In the genomic region with DNA sequence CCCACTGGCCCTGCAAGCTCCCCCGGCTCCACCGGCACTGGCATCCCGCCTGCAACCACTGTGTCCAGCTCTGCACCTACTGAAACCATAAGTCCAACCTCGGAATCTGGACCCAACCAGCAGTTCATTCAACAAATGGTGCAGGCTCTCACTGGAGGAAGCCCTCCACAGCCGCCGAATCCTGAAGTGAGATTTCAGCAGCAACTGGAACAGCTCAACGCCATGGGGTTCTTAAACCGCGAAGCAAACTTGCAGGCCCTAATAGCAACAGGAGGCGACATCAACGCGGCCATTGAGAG, we compare ENCODE assay signal across 8 mouse cellular contexts. TPM values are rescaled to one million over a fixed set of nuclear protein-coding genes. Genes with fewer than 3 reads are reported as not detected.
DNase-seq lines count a peak whose midpoint lies in the region; ATAC-seq and TF ChIP-seq lines count a peak whose summit lies in the region.

No protein-coding gene starts in this region.

- H3K4me1 ChIP-seq in kidney, adult 2 months (ENCODE audit: control insufficient read depth, insufficient read depth, low read length) = no peaks in the 10 kb centered on the region; the same call in 1 of the 2 replicates
- no peaks in the 10 kb centered on the region for H3K4me1 ChIP-seq in hindbrain, embryonic 16.5 days (ENCODE audit: control insufficient read depth, insufficient read depth, low read depth, low read length)
- H3K4me1 ChIP-seq in midbrain, embryonic 13.5 days (replicated peaks) = peaks cover 10% of the 10 kb centered on the region

- TF ChIP-seq CTCF in kidney, adult 2 months (conservative IDR thresholded peaks at IDR 0.05; ENCODE audit: insufficient read depth, insufficient read length, low read depth, low read length) = no peak

- H3K4me2 ChIP-seq in hindbrain, embryonic 16.5 days (ENCODE audit: low read length) = peak overlapping the region; percentile 72
- H3K4me2 ChIP-seq in midbrain, embryonic 13.5 days (replicated peaks) = peak overlapping the region; percentile 74

- ATAC-seq in hindbrain, embryonic 16.5 days = no peak
- no peak for ATAC-seq in midbrain, embryonic 13.5 days

- WGBS in kidney, adult 2 months = 38% methylated on average over 12 of the region's 12 CpGs
- WGBS in hindbrain, embryonic 16.5 days = 12% methylated on average over 12 of the region's 12 CpGs
- WGBS in midbrain, embryonic 13.5 days = 25% methylated on average over 12 of the region's 12 CpGs

- no peak overlapping the region for H3K27ac ChIP-seq in kidney, adult 2 months (ENCODE audit: insufficient read depth, low read depth, low read length)
- peak overlapping the region; percentile 96 for H3K27ac ChIP-seq in hindbrain, embryonic 16.5 days (ENCODE audit: low read depth, low read length)
- peak overlapping the region; percentile 96 for H3K27ac ChIP-seq in midbrain, embryonic 13.5 days

- peaks cover 2% of the 10 kb centered on the region; the same call in 1 of the 2 replicates for H3K9me3 ChIP-seq in hindbrain, embryonic 16.5 days (ENCODE audit: control insufficient read depth, low read length)
- H3K9me3 ChIP-seq in midbrain, embryonic 13.5 days = no peaks in the 10 kb centered on the region

- no peak for DNase-seq in kidney, adult 2 months
- no peak for DNase-seq in kidney, postnatal 10 days
- DNase-seq in ES-CJ7 (ENCODE audit: low read depth, low spot score) = peak; percentile 4
- peak; percentile 14 for DNase-seq in embryo, embryonic 11 days
- DNase-seq in spleen, adult 12 weeks (ENCODE audit: low spot score) = no peak
- no peak for DNase-seq in cerebellum, adult 9-11 months

- no peaks in the 10 kb centered on the region for H3K27me3 ChIP-seq in kidney, adult 2 months (replicated peaks; ENCODE audit: control insufficient read depth, insufficient read depth, low read length)
- no peaks in the 10 kb centered on the region for H3K27me3 ChIP-seq in hindbrain, embryonic 16.5 days (replicated peaks; ENCODE audit: control insufficient read depth, insufficient read depth, low read length)
- H3K27me3 ChIP-seq in midbrain, embryonic 13.5 days = no peaks in the 10 kb centered on the region

- H3K4me3 ChIP-seq in kidney, adult 2 months (ENCODE audit: insufficient read depth, low read depth, low read length) = peak overlapping the region; percentile 77; the same call in 1 of the 2 replicates
- peak overlapping the region; percentile 61 for H3K4me3 ChIP-seq in hindbrain, embryonic 16.5 days (ENCODE audit: low read length)
- peak overlapping the region; percentile 74 for H3K4me3 ChIP-seq in midbrain, embryonic 13.5 days (replicated peaks)

- H3K36me3 ChIP-seq in kidney, adult 2 months (ENCODE audit: control insufficient read depth, insufficient read depth, low read length) = no peaks in the 10 kb centered on the region
- H3K36me3 ChIP-seq in hindbrain, embryonic 16.5 days (ENCODE audit: control insufficient read depth, insufficient read depth, low read length) = no peaks in the 10 kb centered on the region
- H3K36me3 ChIP-seq in midbrain, embryonic 13.5 days = no peaks in the 10 kb centered on the region

- peak overlapping the region; percentile 84 for H3K9ac ChIP-seq in hindbrain, embryonic 16.5 days (ENCODE audit: low read depth, low read length)
- H3K9ac ChIP-seq in midbrain, embryonic 13.5 days (replicated peaks) = peak overlapping the region; percentile 91

- TF ChIP-seq POLR2A in kidney, adult 2 months (IDR thresholded peaks at IDR 0.05; ENCODE audit: low read depth, low read length) = no peak

RNA-seq across cellular contexts. Expression of a gene that starts 2.0 kb away (rescaled TPM):
- polyA plus RNA-seq in kidney, adult 2 months (2012; rRNA removed) = 26.0 and 28.7 TPM in 2 replicates
- polyA plus RNA-seq in hindbrain, embryonic 16.5 days (2015; fragmentation: Nextera tagmentation; extraction: Ambion mirVana) = 37.7 and 42.9 TPM in 2 replicates
- 57.5 and 59.3 TPM in 2 replicates for polyA plus RNA-seq in midbrain, embryonic 13.5 days (2015; fragmentation: Nextera tagmentation; extraction: Ambion mirVana)

RNA-seq across cellular contexts. Expression of a gene that starts 58.4 kb away (rescaled TPM):
- polyA plus RNA-seq in kidney, adult 2 months (2012; rRNA removed) = not detected in 2 replicates
- polyA plus RNA-seq in hindbrain, embryonic 16.5 days (2015; fragmentation: Nextera tagmentation; extraction: Ambion mirVana) = not detected in 2 replicates
- not detected in 2 replicates for polyA plus RNA-seq in midbrain, embryonic 13.5 days (2015; fragmentation: Nextera tagmentation; extraction: Ambion mirVana)

Comparison
In these comparisons a context has a peak if more than half of its experiments do, and no peak if none do; other contexts are left out.
1. DNase-seq: peak in ES-CJ7 (single experiment) and embryo, embryonic 11 days (single experiment); none in kidney, adult 2 months (single experiment), kidney, postnatal 10 days (single experiment), spleen, adult 12 weeks (single experiment) and cerebellum, adult 9-11 months (single experiment).
2. Peak in every context shown above with its lines, with median percentiles within 50 percentile points of each other: H3K4me3 ChIP-seq.